Mouse (Mus musculus): Measurements from ENCODE around the gene Tnfrsf1a. TPM values are rescaled to one million over a fixed set of nuclear protein-coding genes. Genes with fewer than 3 reads are reported as not detected.
A peak's percentile ranks its signal among the peaks of the same experiment; 100 is the strongest.

The Tnfrsf1a gene
- polyA plus RNA-seq, 1 experiment: 152 TPM

- H3K4me3 ChIP-seq (ENCODE audit: insufficient read depth, low read length): no peak overlapping the region
- peaks cover 31% of the 10 kb centered on the region for H3K4me1 ChIP-seq (ENCODE audit: control insufficient read depth, insufficient read depth, low read length)
- no peak overlapping the region for H3K27ac ChIP-seq (ENCODE audit: insufficient read depth, low read depth, low read length)
- TF ChIP-seq CTCF (IDR thresholded peaks at IDR 0.05; ENCODE audit: low read depth, low read length) (no peak), POLR2A (IDR thresholded peaks at IDR 0.05; ENCODE audit: borderline replicate concordance, low read depth, low read length) (no peak)
Measured at GRCm38 (mm10) chr6:125361467-125362291, 12.5 kb downstream of the Tnfrsf1a start.

GRCm38 (mm10) chr6:125363021-125363420 lies 13.9 kb downstream of the Tnfrsf1a start:
- TF ChIP-seq CTCF (IDR thresholded peaks at IDR 0.05; ENCODE audit: low read depth, low read length) (no peak), POLR2A (IDR thresholded peaks at IDR 0.05; ENCODE audit: borderline replicate concordance, low read depth, low read length) (no peak)
- Histone ChIP-seq H3K4me1 (ENCODE audit: control insufficient read depth, insufficient read depth, low read length) (peaks cover 36% of the 10 kb centered on the region), H3K4me3 (ENCODE audit: insufficient read depth, low read length) (no peak overlapping the region), H3K27ac (ENCODE audit: insufficient read depth, low read depth, low read length) (no peak overlapping the region)

GRCm38 (mm10) chr6:125363451-125364242 lies 14.5 kb downstream of the Tnfrsf1a start:
- TF ChIP-seq CTCF (IDR thresholded peaks at IDR 0.05; ENCODE audit: low read depth, low read length): no peak
- no peak for TF ChIP-seq POLR2A (IDR thresholded peaks at IDR 0.05; ENCODE audit: borderline replicate concordance, low read depth, low read length)
- no peak overlapping the region for H3K4me3 ChIP-seq (ENCODE audit: insufficient read depth, low read length)
- H3K27ac ChIP-seq (ENCODE audit: insufficient read depth, low read depth, low read length): no peak overlapping the region
- peaks cover 39% of the 10 kb centered on the region for H3K4me1 ChIP-seq (ENCODE audit: control insufficient read depth, insufficient read depth, low read length)

GRCm38 (mm10) chr6:125364448-125364847 lies 15.3 kb downstream of the Tnfrsf1a start:
- TF ChIP-seq CTCF (IDR thresholded peaks at IDR 0.05; ENCODE audit: low read depth, low read length): no peak
- TF ChIP-seq POLR2A (IDR thresholded peaks at IDR 0.05; ENCODE audit: borderline replicate concordance, low read depth, low read length): no peak
- peaks cover 35% of the 10 kb centered on the region for H3K4me1 ChIP-seq (ENCODE audit: control insufficient read depth, insufficient read depth, low read length)
- no peak overlapping the region for H3K27ac ChIP-seq (ENCODE audit: insufficient read depth, low read depth, low read length)
- no peak overlapping the region for H3K4me3 ChIP-seq (ENCODE audit: insufficient read depth, low read length)

GRCm38 (mm10) chr6:125365522-125365921 lies 16.4 kb downstream of the Tnfrsf1a start:
- no peak for TF ChIP-seq POLR2A (IDR thresholded peaks at IDR 0.05; ENCODE audit: borderline replicate concordance, low read depth, low read length)
- TF ChIP-seq CTCF (IDR thresholded peaks at IDR 0.05; ENCODE audit: low read depth, low read length): no peak
- H3K4me1 ChIP-seq (ENCODE audit: control insufficient read depth, insufficient read depth, low read length): peaks cover 30% of the 10 kb centered on the region
- no peak overlapping the region for H3K4me3 ChIP-seq (ENCODE audit: insufficient read depth, low read length)
- no peak overlapping the region for H3K27ac ChIP-seq (ENCODE audit: insufficient read depth, low read depth, low read length)

GRCm38 (mm10) chr6:125366133-125366532 lies 17.0 kb downstream of the Tnfrsf1a start:
- Histone ChIP-seq H3K4me3 (ENCODE audit: insufficient read depth, low read length) (no peak overlapping the region), H3K4me1 (ENCODE audit: control insufficient read depth, insufficient read depth, low read length) (peaks cover 28% of the 10 kb centered on the region), H3K27ac (ENCODE audit: insufficient read depth, low read depth, low read length) (no peak overlapping the region)
- TF ChIP-seq CTCF (IDR thresholded peaks at IDR 0.05; ENCODE audit: low read depth, low read length): no peak
- TF ChIP-seq POLR2A (IDR thresholded peaks at IDR 0.05; ENCODE audit: borderline replicate concordance, low read depth, low read length): no peak

- Histone ChIP-seq H3K27ac (ENCODE audit: insufficient read depth, low read depth, low read length) (peak overlapping the region; percentile 89), H3K4me3 (ENCODE audit: insufficient read depth, low read length) (no peak overlapping the region), H3K4me1 (ENCODE audit: control insufficient read depth, insufficient read depth, low read length) (peaks cover 33% of the 10 kb centered on the region)
- TF ChIP-seq POLR2A (IDR thresholded peaks at IDR 0.05; ENCODE audit: borderline replicate concordance, low read depth, low read length) (no peak), CTCF (IDR thresholded peaks at IDR 0.05; ENCODE audit: low read depth, low read length) (no peak)
Measured at GRCm38 (mm10) chr6:125367758-125368371, 18.7 kb downstream of the Tnfrsf1a start.

GRCm38 (mm10) chr6:125377042-125377441 lies 27.9 kb downstream of the Tnfrsf1a start:
- Histone ChIP-seq H3K4me1 (ENCODE audit: control insufficient read depth, insufficient read depth, low read length) (peaks cover 16% of the 10 kb centered on the region), H3K4me3 (ENCODE audit: insufficient read depth, low read length) (no peak overlapping the region), H3K27ac (ENCODE audit: insufficient read depth, low read depth, low read length) (no peak overlapping the region)
- TF ChIP-seq CTCF (IDR thresholded peaks at IDR 0.05; ENCODE audit: low read depth, low read length) (no peak), POLR2A (IDR thresholded peaks at IDR 0.05; ENCODE audit: borderline replicate concordance, low read depth, low read length) (no peak)

- Histone ChIP-seq H3K4me3 (ENCODE audit: insufficient read depth, low read length) (no peak overlapping the region), H3K4me1 (ENCODE audit: control insufficient read depth, insufficient read depth, low read length) (peaks cover 16% of the 10 kb centered on the region), H3K27ac (ENCODE audit: insufficient read depth, low read depth, low read length) (no peak overlapping the region)
- TF ChIP-seq POLR2A (IDR thresholded peaks at IDR 0.05; ENCODE audit: borderline replicate concordance, low read depth, low read length) (no peak), CTCF (IDR thresholded peaks at IDR 0.05; ENCODE audit: low read depth, low read length) (no peak)
Measured at GRCm38 (mm10) chr6:125377582-125378451, 28.7 kb downstream of the Tnfrsf1a start.
